Mouse (Mus musculus): Measurements from ENCODE around the gene Rhpn2. TPM values are rescaled to one million over a fixed set of nuclear protein-coding genes. Genes with fewer than 3 reads are reported as not detected.

Rhpn2 gene
- polyA plus RNA-seq, 1 experiment from 2014 or later = 3.3 TPM

GRCm38 (mm10) chr7:35401169-35401568 is 67.2 kb downstream of the Rhpn2 start:
- no peaks in the 10 kb centered on the region for H3K9me3 ChIP-seq (ENCODE audit: control insufficient read depth, low read length)
- H3K4me2 ChIP-seq (ENCODE audit: low read length) = no peak overlapping the region
- peaks cover 9% of the 10 kb centered on the region for H3K4me1 ChIP-seq (ENCODE audit: control insufficient read depth, insufficient read depth, low read depth, low read length)
- no peak for ATAC-seq
- no peak overlapping the region for H3K9ac ChIP-seq (ENCODE audit: low read depth, low read length)
- H3K27me3 ChIP-seq (replicated peaks; ENCODE audit: control insufficient read depth, insufficient read depth, low read length) = no peaks in the 10 kb centered on the region
- no peak overlapping the region for H3K27ac ChIP-seq (ENCODE audit: low read depth, low read length)
- no peak overlapping the region for H3K4me3 ChIP-seq (ENCODE audit: low read length)
- peaks cover 29% of the 10 kb centered on the region for H3K36me3 ChIP-seq (ENCODE audit: control insufficient read depth, insufficient read depth, low read length)
- 84% methylated on average over 4 of the region's 4 CpGs for WGBS

DNA sequence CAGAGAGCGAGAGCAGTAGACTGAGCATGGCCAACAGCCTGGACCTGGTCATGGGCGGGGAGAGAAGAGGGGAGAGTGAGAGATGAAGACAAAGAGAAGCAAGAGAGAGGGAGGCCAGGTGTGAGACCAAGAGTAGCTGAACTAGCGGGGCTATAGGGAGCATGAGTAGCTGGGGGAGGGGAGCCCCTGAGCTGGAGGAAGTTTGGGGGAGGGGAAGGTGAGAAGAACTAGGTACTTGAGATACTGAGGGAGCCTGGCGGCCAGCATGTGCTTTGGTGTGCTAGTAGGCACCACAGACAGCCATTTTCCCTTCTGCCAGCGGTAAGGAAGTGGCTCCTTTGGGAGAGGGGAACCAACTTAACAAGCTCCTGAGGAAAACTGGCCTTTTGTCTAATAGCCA is 81.3 kb downstream of the Rhpn2 start:
- WGBS = 80% methylated on average over 5 of the region's 5 CpGs
- H3K4me3 ChIP-seq (ENCODE audit: low read length) = no peak overlapping the region
- no peak overlapping the region for H3K27ac ChIP-seq (ENCODE audit: low read depth, low read length)
- H3K9me3 ChIP-seq (ENCODE audit: control insufficient read depth, low read length) = no peaks in the 10 kb centered on the region
- peaks cover 24% of the 10 kb centered on the region for H3K36me3 ChIP-seq (ENCODE audit: control insufficient read depth, insufficient read depth, low read length)
- H3K4me2 ChIP-seq (ENCODE audit: low read length) = no peak overlapping the region
- no peak overlapping the region for H3K9ac ChIP-seq (ENCODE audit: low read depth, low read length)
- H3K27me3 ChIP-seq (replicated peaks; ENCODE audit: control insufficient read depth, insufficient read depth, low read length) = no peaks in the 10 kb centered on the region
- H3K4me1 ChIP-seq (ENCODE audit: control insufficient read depth, insufficient read depth, low read depth, low read length) = no peaks in the 10 kb centered on the region
- ATAC-seq = no peak

- Histone ChIP-seq H3K4me1 (ENCODE audit: control insufficient read depth, insufficient read depth, low read depth, low read length) (no peaks in the 10 kb centered on the region), H3K9ac (ENCODE audit: low read depth, low read length) (no peak overlapping the region), H3K27ac (ENCODE audit: low read depth, low read length) (no peak overlapping the region), H3K4me2 (ENCODE audit: low read length) (no peak overlapping the region), H3K36me3 (ENCODE audit: control insufficient read depth, insufficient read depth, low read length) (peaks cover 22% of the 10 kb centered on the region), H3K27me3 (replicated peaks; ENCODE audit: control insufficient read depth, insufficient read depth, low read length) (no peaks in the 10 kb centered on the region), H3K9me3 (ENCODE audit: control insufficient read depth, low read length) (no peaks in the 10 kb centered on the region), H3K4me3 (ENCODE audit: low read length) (no peak overlapping the region)
- WGBS = 84% methylated on average over 9 of the region's 9 CpGs
- ATAC-seq = no peak
Observed at GRCm38 (mm10) chr7:35415801-35416653, 82.1 kb downstream of the Rhpn2 start.

DNA sequence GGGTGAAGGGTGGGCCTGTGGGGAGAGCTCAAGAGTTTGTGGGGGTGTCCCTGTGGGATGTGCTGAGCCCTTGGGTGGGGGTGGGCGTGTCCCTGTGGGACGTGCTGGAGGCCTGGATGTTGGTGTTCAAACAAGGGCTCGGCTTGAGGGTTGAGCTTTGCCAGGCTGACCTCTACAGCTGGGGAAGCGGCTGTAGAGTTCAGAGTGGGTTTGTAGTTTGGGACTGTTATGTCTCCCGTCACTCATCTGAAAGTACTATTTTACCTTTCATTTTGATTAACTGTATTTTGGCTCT is 82.6 kb downstream of the Rhpn2 start:
- Histone ChIP-seq H3K9me3 (ENCODE audit: control insufficient read depth, low read length) (no peaks in the 10 kb centered on the region), H3K4me1 (ENCODE audit: control insufficient read depth, insufficient read depth, low read depth, low read length) (no peaks in the 10 kb centered on the region), H3K4me3 (ENCODE audit: low read length) (no peak overlapping the region), H3K4me2 (ENCODE audit: low read length) (no peak overlapping the region), H3K27me3 (replicated peaks; ENCODE audit: control insufficient read depth, insufficient read depth, low read length) (no peaks in the 10 kb centered on the region), H3K27ac (ENCODE audit: low read depth, low read length) (no peak overlapping the region), H3K9ac (ENCODE audit: low read depth, low read length) (no peak overlapping the region), H3K36me3 (ENCODE audit: control insufficient read depth, insufficient read depth, low read length) (peaks cover 25% of the 10 kb centered on the region)
- no peak for ATAC-seq
- WGBS = 90% methylated on average over 5 of the region's 5 CpGs

DNA sequence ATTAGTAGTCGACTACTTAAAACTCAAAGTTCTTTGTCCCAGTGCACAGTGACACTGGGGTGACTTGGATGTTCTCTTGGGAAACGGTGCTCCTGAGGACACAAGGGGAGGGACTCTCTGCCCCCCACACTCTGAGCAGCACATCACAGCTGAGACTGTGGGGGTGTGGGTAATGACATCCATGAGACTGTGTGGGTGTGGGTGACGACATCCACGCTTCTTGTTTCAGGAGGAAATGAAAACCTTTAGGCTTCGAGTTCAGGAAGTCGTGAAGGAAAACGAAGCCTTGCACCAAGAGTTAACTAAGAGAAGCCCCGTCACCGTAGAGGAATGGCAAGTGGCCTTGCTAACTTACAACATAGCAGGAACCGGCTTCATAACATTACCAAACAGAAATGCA is 89.1 kb downstream of the Rhpn2 start:
- no peak overlapping the region for H3K4me3 ChIP-seq (ENCODE audit: low read length)
- no peak overlapping the region for H3K4me2 ChIP-seq (ENCODE audit: low read length)
- H3K27me3 ChIP-seq (replicated peaks; ENCODE audit: control insufficient read depth, insufficient read depth, low read length) = no peaks in the 10 kb centered on the region
- 91% methylated on average over 10 of the region's 10 CpGs for WGBS
- H3K27ac ChIP-seq (ENCODE audit: low read depth, low read length) = no peak overlapping the region
- ATAC-seq = no peak
- no peak overlapping the region for H3K9ac ChIP-seq (ENCODE audit: low read depth, low read length)
- H3K9me3 ChIP-seq (ENCODE audit: control insufficient read depth, low read length) = no peaks in the 10 kb centered on the region
- no peaks in the 10 kb centered on the region for H3K4me1 ChIP-seq (ENCODE audit: control insufficient read depth, insufficient read depth, low read depth, low read length)
- peaks cover 20% of the 10 kb centered on the region for H3K36me3 ChIP-seq (ENCODE audit: control insufficient read depth, insufficient read depth, low read length)

- WGBS = 95% methylated on average over 10 of the region's 10 CpGs
- no peaks in the 10 kb centered on the region for H3K4me1 ChIP-seq (ENCODE audit: control insufficient read depth, insufficient read depth, low read depth, low read length)
- no peak overlapping the region for H3K27ac ChIP-seq (ENCODE audit: low read depth, low read length)
- no peak for ATAC-seq
- no peaks in the 10 kb centered on the region for H3K9me3 ChIP-seq (ENCODE audit: control insufficient read depth, low read length)
- no peaks in the 10 kb centered on the region for H3K27me3 ChIP-seq (replicated peaks; ENCODE audit: control insufficient read depth, insufficient read depth, low read length)
- peaks cover 20% of the 10 kb centered on the region for H3K36me3 ChIP-seq (ENCODE audit: control insufficient read depth, insufficient read depth, low read length)
- H3K4me3 ChIP-seq (ENCODE audit: low read length) = no peak overlapping the region
- H3K9ac ChIP-seq (ENCODE audit: low read depth, low read length) = no peak overlapping the region
- H3K4me2 ChIP-seq (ENCODE audit: low read length) = no peak overlapping the region
Observed at GRCm38 (mm10) chr7:35428146-35428545, 94.2 kb downstream of the Rhpn2 start.

GRCm38 (mm10) chr7:35435266-35435665 is 101.3 kb downstream of the Rhpn2 start:
- no peaks in the 10 kb centered on the region for H3K9me3 ChIP-seq (ENCODE audit: control insufficient read depth, low read length)
- whole genome bisulfite sequencing = 82% methylated on average over 9 of the region's 9 CpGs
- no peak overlapping the region for H3K4me3 ChIP-seq (ENCODE audit: low read length)
- H3K27ac ChIP-seq (ENCODE audit: low read depth, low read length) = no peak overlapping the region
- H3K36me3 ChIP-seq (ENCODE audit: control insufficient read depth, insufficient read depth, low read length) = peaks cover 33% of the 10 kb centered on the region
- no peak overlapping the region for H3K9ac ChIP-seq (ENCODE audit: low read depth, low read length)
- H3K4me2 ChIP-seq (ENCODE audit: low read length) = no peak overlapping the region
- no peaks in the 10 kb centered on the region for H3K4me1 ChIP-seq (ENCODE audit: control insufficient read depth, insufficient read depth, low read depth, low read length)
- no peak for ATAC-seq
- H3K27me3 ChIP-seq (replicated peaks; ENCODE audit: control insufficient read depth, insufficient read depth, low read length) = no peaks in the 10 kb centered on the region

Other genes starting within 250 kb of the Rhpn2 start
- 0.75 and 0.86 TPM in 2 replicates for gene Cebpa, start 214.9 kb upstream of the Rhpn2 start, polyA plus RNA-seq (2015; fragmentation: Nextera tagmentation; extraction: Ambion mirVana)
- 32.7 and 45.2 TPM in 2 replicates for gene Slc7a10, start 147.8 kb upstream of the Rhpn2 start, polyA plus RNA-seq (2015; fragmentation: Nextera tagmentation; extraction: Ambion mirVana)
- 25.1 and 25.5 TPM in 2 replicates for gene Lrp3, start 118.7 kb upstream of the Rhpn2 start, polyA plus RNA-seq (2015; fragmentation: Nextera tagmentation; extraction: Ambion mirVana)
- 17.5 and 20.8 TPM in 2 replicates for gene Gpatch1, start 15.7 kb upstream of the Rhpn2 start, polyA plus RNA-seq (2015; fragmentation: Nextera tagmentation; extraction: Ambion mirVana)
- gene Faap24, start 62.7 kb downstream of the Rhpn2 start, polyA plus RNA-seq (2015; fragmentation: Nextera tagmentation; extraction: Ambion mirVana) = 14.9 and 15.1 TPM in 2 replicates
- gene Cep89, start 62.9 kb downstream of the Rhpn2 start, polyA plus RNA-seq (2015; fragmentation: Nextera tagmentation; extraction: Ambion mirVana) = 30.5 and 32.5 TPM in 2 replicates
- gene Slc7a9, start 114.6 kb downstream of the Rhpn2 start, polyA plus RNA-seq (2015; fragmentation: Nextera tagmentation; extraction: Ambion mirVana) = 0.17 and 0.20 TPM in 2 replicates
- 0.62 and 0.81 TPM in 2 replicates for gene Tdrd12, start 203.6 kb downstream of the Rhpn2 start, polyA plus RNA-seq (2015; fragmentation: Nextera tagmentation; extraction: Ambion mirVana)
- 112 and 129 TPM in 2 replicates for gene Nudt19, start 222.1 kb downstream of the Rhpn2 start, polyA plus RNA-seq (2015; fragmentation: Nextera tagmentation; extraction: Ambion mirVana)